Mouse (Mus musculus): ENCODE results near the gene Nacad. TPM values are rescaled to one million over a fixed set of nuclear protein-coding genes. Genes with fewer than 3 reads are reported as not detected.

Nacad gene
- polyA plus RNA-seq, 1 experiment = 0.90 TPM

DNA sequence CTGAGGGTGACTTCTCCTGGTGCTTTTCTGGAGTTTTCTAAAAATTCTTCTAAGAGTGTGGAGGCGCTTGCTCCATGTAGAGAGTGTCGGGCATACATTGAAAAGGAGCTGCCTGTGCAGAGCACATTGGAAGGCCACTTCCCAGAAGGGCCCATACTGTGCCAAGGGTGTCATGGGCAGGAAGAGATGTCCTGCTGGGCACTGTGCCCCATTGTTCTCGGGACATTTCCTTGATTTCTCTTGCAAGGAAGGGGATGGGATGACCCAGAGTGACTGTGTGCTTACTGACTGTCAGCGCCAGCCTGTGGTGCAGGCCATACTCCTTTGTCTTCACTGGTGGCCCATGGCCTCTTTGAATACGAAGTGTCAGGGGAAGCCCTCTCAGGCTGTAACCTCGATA, 33.2 kb upstream of the Nacad start:
- Histone ChIP-seq H3K27ac (ENCODE audit: insufficient read depth, low read length) (no peak overlapping the region), H3K9ac (ENCODE audit: low read depth, poor library complexity, severe bottlenecking) (no peak overlapping the region), H3K27me3 (ENCODE audit: control insufficient read depth, insufficient read depth, low read length, poor library complexity, severe bottlenecking) (no peaks in the 10 kb centered on the region), H3K9me3 (replicated peaks; ENCODE audit: control insufficient read depth, insufficient read depth, low read length, poor library complexity, severe bottlenecking) (no peaks in the 10 kb centered on the region), H3K36me3 (ENCODE audit: control insufficient read depth, insufficient read depth, low read length, poor library complexity, severe bottlenecking) (no peaks in the 10 kb centered on the region), H3K4me1 (ENCODE audit: control insufficient read depth, insufficient read depth, low read length) (no peaks in the 10 kb centered on the region), H3K4me3 (ENCODE audit: low read depth, low read length) (no peak overlapping the region)
- TF ChIP-seq EP300 (IDR thresholded peaks at IDR 0.05; ENCODE audit: insufficient read depth, low read depth, low read length) (no peak), CTCF (IDR thresholded peaks at IDR 0.05; ENCODE audit: low read depth, low read length) (no peak)

- Histone ChIP-seq H3K9me3 (replicated peaks; ENCODE audit: control insufficient read depth, insufficient read depth, low read length, poor library complexity, severe bottlenecking) (no peaks in the 10 kb centered on the region), H3K9ac (ENCODE audit: low read depth, poor library complexity, severe bottlenecking) (no peak within 1 kb of the TSS), H3K4me3 (ENCODE audit: low read depth, low read length) (no peak within 1 kb of the TSS), H3K36me3 (ENCODE audit: control insufficient read depth, insufficient read depth, low read length, poor library complexity, severe bottlenecking) (no peaks in the 10 kb centered on the region), H3K27me3 (ENCODE audit: control insufficient read depth, insufficient read depth, low read length, poor library complexity, severe bottlenecking) (no peaks in the 10 kb centered on the region), H3K27ac (ENCODE audit: insufficient read depth, low read length) (no peak within 1 kb of the TSS), H3K4me1 (ENCODE audit: control insufficient read depth, insufficient read depth, low read length) (no peaks in the 10 kb centered on the region)
- TF ChIP-seq CTCF (IDR thresholded peaks at IDR 0.05; ENCODE audit: low read depth, low read length) = no peak
- TF ChIP-seq EP300 (IDR thresholded peaks at IDR 0.05; ENCODE audit: insufficient read depth, low read depth, low read length) = no peak
- no peak for TF ChIP-seq POLR2A (IDR thresholded peaks at IDR 0.05; ENCODE audit: insufficient read depth, low read length)
These were observed 32.7 kb upstream of the Nacad start, which contains the start of gene Wap for GRCm38 (mm10) chr11:6638537-6638936. TSS of gene Wap (minus strand) at chr11:6638637.

- no peak overlapping the region for H3K9ac ChIP-seq (ENCODE audit: low read depth, poor library complexity, severe bottlenecking)
- peak; percentile 17 for TF ChIP-seq CTCF (IDR thresholded peaks at IDR 0.05; ENCODE audit: low read depth, low read length)
- no peak for TF ChIP-seq EP300 (IDR thresholded peaks at IDR 0.05; ENCODE audit: insufficient read depth, low read depth, low read length)
- no peaks in the 10 kb centered on the region for H3K27me3 ChIP-seq (ENCODE audit: control insufficient read depth, insufficient read depth, low read length, poor library complexity, severe bottlenecking)
- H3K9me3 ChIP-seq (replicated peaks; ENCODE audit: control insufficient read depth, insufficient read depth, low read length, poor library complexity, severe bottlenecking) = no peaks in the 10 kb centered on the region
- no peak overlapping the region for H3K27ac ChIP-seq (ENCODE audit: insufficient read depth, low read length)
- no peaks in the 10 kb centered on the region for H3K36me3 ChIP-seq (ENCODE audit: control insufficient read depth, insufficient read depth, low read length, poor library complexity, severe bottlenecking)
- no peak overlapping the region for H3K4me3 ChIP-seq (ENCODE audit: low read depth, low read length)
- H3K4me1 ChIP-seq (ENCODE audit: control insufficient read depth, insufficient read depth, low read length) = no peaks in the 10 kb centered on the region
These were observed 30.3 kb upstream of the Nacad start for GRCm38 (mm10) chr11:6636150-6636549.

DNA sequence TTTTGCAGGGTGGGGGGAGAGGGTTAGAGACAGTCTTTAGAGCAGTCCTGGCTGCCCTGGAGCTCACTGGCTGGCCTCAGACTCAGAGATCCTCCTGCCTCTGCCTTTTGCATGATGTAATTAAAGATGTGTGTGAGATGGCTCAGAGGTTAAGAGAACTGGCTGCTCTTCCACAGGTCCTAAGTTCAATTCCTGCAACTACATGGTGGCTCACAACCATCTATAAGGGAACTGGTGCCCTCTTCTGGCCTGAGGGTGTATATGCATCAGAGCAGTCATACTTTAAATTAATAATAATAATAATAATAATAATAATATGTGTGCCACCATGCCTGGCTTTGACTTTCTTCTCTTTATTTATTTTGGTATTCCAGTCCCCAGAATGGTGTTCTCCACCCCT, 23.8 kb upstream of the Nacad start:
- Histone ChIP-seq H3K9me3 (replicated peaks; ENCODE audit: control insufficient read depth, insufficient read depth, low read length, poor library complexity, severe bottlenecking) (no peaks in the 10 kb centered on the region), H3K4me1 (ENCODE audit: control insufficient read depth, insufficient read depth, low read length) (no peaks in the 10 kb centered on the region), H3K4me3 (ENCODE audit: low read depth, low read length) (no peak overlapping the region), H3K27me3 (ENCODE audit: control insufficient read depth, insufficient read depth, low read length, poor library complexity, severe bottlenecking) (no peaks in the 10 kb centered on the region), H3K36me3 (ENCODE audit: control insufficient read depth, insufficient read depth, low read length, poor library complexity, severe bottlenecking) (peaks cover 4% of the 10 kb centered on the region), H3K9ac (ENCODE audit: low read depth, poor library complexity, severe bottlenecking) (no peak overlapping the region), H3K27ac (ENCODE audit: insufficient read depth, low read length) (no peak overlapping the region)
- TF ChIP-seq EP300 (IDR thresholded peaks at IDR 0.05; ENCODE audit: insufficient read depth, low read depth, low read length) (no peak), CTCF (IDR thresholded peaks at IDR 0.05; ENCODE audit: low read depth, low read length) (peak; percentile 24), POLR2A (IDR thresholded peaks at IDR 0.05; ENCODE audit: insufficient read depth, low read length) (no peak)

GRCm38 (mm10) chr11:6628568-6628967, 22.7 kb upstream of the Nacad start:
- Histone ChIP-seq H3K4me3 (ENCODE audit: low read depth, low read length) (no peak overlapping the region), H3K27me3 (ENCODE audit: control insufficient read depth, insufficient read depth, low read length, poor library complexity, severe bottlenecking) (no peaks in the 10 kb centered on the region), H3K36me3 (ENCODE audit: control insufficient read depth, insufficient read depth, low read length, poor library complexity, severe bottlenecking) (peaks cover 15% of the 10 kb centered on the region), H3K9me3 (replicated peaks; ENCODE audit: control insufficient read depth, insufficient read depth, low read length, poor library complexity, severe bottlenecking) (no peaks in the 10 kb centered on the region), H3K4me1 (ENCODE audit: control insufficient read depth, insufficient read depth, low read length) (no peaks in the 10 kb centered on the region), H3K9ac (ENCODE audit: low read depth, poor library complexity, severe bottlenecking) (no peak overlapping the region), H3K27ac (ENCODE audit: insufficient read depth, low read length) (no peak overlapping the region)
- no peak for TF ChIP-seq POLR2A (IDR thresholded peaks at IDR 0.05; ENCODE audit: insufficient read depth, low read length)
- peak; percentile 88 for TF ChIP-seq CTCF (IDR thresholded peaks at IDR 0.05; ENCODE audit: low read depth, low read length)

DNA sequence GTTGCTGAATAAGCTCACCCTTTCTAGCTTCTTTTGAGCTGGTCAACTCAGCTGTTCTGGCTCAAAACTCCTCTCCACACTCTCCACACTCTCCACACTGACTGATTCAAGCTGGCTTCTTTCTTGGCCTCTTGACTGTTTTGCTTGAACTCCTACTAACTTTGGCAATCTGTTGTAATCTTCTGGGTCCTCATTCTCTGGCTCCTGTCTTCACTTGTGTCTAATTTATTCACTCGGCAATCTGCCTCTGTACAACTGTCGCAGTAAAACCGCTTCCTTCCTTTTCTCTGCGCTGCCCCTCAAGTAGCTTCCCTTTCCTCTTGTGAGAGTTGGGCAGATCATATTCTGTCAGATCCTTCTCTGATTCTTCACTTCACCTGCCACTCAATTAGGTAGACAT, 21.9 kb upstream of the Nacad start:
- TF ChIP-seq POLR2A (IDR thresholded peaks at IDR 0.05; ENCODE audit: insufficient read depth, low read length) (no peak), CTCF (IDR thresholded peaks at IDR 0.05; ENCODE audit: low read depth, low read length) (no peak), EP300 (IDR thresholded peaks at IDR 0.05; ENCODE audit: insufficient read depth, low read depth, low read length) (no peak)

More for the DNA sequence above, 21.9 kb upstream of the Nacad start:
- no peak overlapping the region for H3K4me3 ChIP-seq (ENCODE audit: low read depth, low read length)
- H3K27ac ChIP-seq (ENCODE audit: insufficient read depth, low read length) = no peak overlapping the region
- H3K36me3 ChIP-seq (ENCODE audit: control insufficient read depth, insufficient read depth, low read length, poor library complexity, severe bottlenecking) = peaks cover 23% of the 10 kb centered on the region
- H3K4me1 ChIP-seq (ENCODE audit: control insufficient read depth, insufficient read depth, low read length) = no peaks in the 10 kb centered on the region
- H3K9ac ChIP-seq (ENCODE audit: low read depth, poor library complexity, severe bottlenecking) = no peak overlapping the region
- H3K27me3 ChIP-seq (ENCODE audit: control insufficient read depth, insufficient read depth, low read length, poor library complexity, severe bottlenecking) = no peaks in the 10 kb centered on the region
- H3K9me3 ChIP-seq (replicated peaks; ENCODE audit: control insufficient read depth, insufficient read depth, low read length, poor library complexity, severe bottlenecking) = no peaks in the 10 kb centered on the region
